Mouse (Mus musculus) heart, embryonic 12.5 days (tissue): Measurements from ENCODE around the gene Lmo4. TPM values are rescaled to one million over a fixed set of nuclear protein-coding genes. Genes with fewer than 3 reads are reported as not detected.

Experiments used
- ATAC-seq: fragments of 200-750 bp; cut with Nextera tagmentation; 2 replicates; pipeline ENCODE4 v1.8.0; 2017; ENCODE audit warnings: moderate TSS enrichment, moderate library complexity; ENCODE audit not compliant: insufficient number of reproducible peaks, low FRiP score
- H3K27ac ChIP-seq: fragments of 300-500 bp; sonication (generic); 2 replicates; pipeline ENCODE4 v1.5.1; 2016; ENCODE audit warnings: mild to moderate bottlenecking, moderate library complexity; ENCODE audit not compliant: poor library complexity, severe bottlenecking
- H3K27me3 ChIP-seq: fragments of 300-500 bp; sonication (generic); replicated peaks from 2 replicates; pipeline ENCODE4 v1.6.1; 2016; ENCODE audit warnings: mild to moderate bottlenecking, moderate library complexity
- H3K36me3 ChIP-seq: fragments of 300-500 bp; sonication (generic); 2 replicates; pipeline ENCODE4 v1.6.1; 2016; ENCODE audit warnings: mild to moderate bottlenecking, moderate library complexity
- H3K4me1 ChIP-seq: fragments of 300-500 bp; sonication (generic); replicated peaks from 2 replicates; pipeline ENCODE4 v1.6.1; 2016; ENCODE audit warnings: mild to moderate bottlenecking
- H3K4me2 ChIP-seq: fragments of 300-500 bp; sonication (generic); 2 replicates; pipeline ENCODE4 v1.6.1; 2016; ENCODE audit warnings: mild to moderate bottlenecking, moderate library complexity
- H3K4me3 ChIP-seq: fragments of 300-500 bp; sonication (generic); 2 replicates; pipeline ENCODE4 v1.5.1; 2016; ENCODE audit warnings: mild to moderate bottlenecking
- H3K9ac ChIP-seq: fragments of 300-500 bp; sonication (generic); 2 replicates; pipeline ENCODE4 v1.6.1; 2016; ENCODE audit warnings: mild to moderate bottlenecking, moderate library complexity
- H3K9me3 ChIP-seq: fragments of 300-500 bp; sonication (generic); replicated peaks from 2 replicates; pipeline ENCODE4 v1.6.1; 2016; ENCODE audit warnings: mild to moderate bottlenecking, moderate library complexity
- WGBS: fragments of 180-500 bp; shearing (Covaris S2); methylation state at CpG from one replicate; pipeline ENCODE4 v1.1.7; 2016; 5-methylcytosine and 5-hydroxymethylcytosine counted together
- polyA plus RNA-seq: library from polyadenylated mRNA; unstranded; fragments of >200 nt; fragmentation: Nextera tagmentation; extraction: Ambion mirVana; gene quantifications from 2 replicates; pipeline ENCODE4 v1.2.1, GENCODE M21; 2016

Lmo4 gene
- polyA plus RNA-seq, 1 experiment from 2014 or later = 44.9 TPM

DNA sequence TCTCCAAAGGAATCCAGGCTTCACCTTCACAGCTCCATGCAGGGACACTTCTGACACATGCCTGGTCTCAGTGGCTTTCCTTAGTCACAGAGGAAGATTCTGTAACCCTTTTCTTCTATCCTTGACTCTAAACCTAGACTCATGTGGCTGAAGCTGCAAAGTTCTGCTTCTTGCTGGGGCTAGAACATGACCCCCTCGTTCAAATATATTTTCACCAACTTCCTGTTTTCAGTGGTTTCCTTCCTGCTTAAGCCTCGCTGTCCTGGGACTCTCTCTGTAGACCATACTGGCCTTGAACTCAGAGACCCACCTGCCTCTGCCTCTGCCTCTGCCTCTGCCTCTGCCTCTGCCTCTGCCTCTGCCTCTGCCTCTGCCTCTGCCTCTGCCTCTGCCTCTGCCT lies 34.5 kb downstream of the Lmo4 start:
- no peak overlapping the region for H3K27ac ChIP-seq
- no peaks in the 10 kb centered on the region for H3K4me1 ChIP-seq
- no peaks in the 10 kb centered on the region for H3K27me3 ChIP-seq
- no peak overlapping the region for H3K4me2 ChIP-seq
- H3K36me3 ChIP-seq = no peaks in the 10 kb centered on the region
- H3K9ac ChIP-seq = no peak overlapping the region
- 78% methylated on average over 2 of the region's 2 CpGs for WGBS
- peaks cover 3% of the 10 kb centered on the region; the same call in 1 of the 2 replicates for H3K9me3 ChIP-seq
- no peak for ATAC-seq
- no peak overlapping the region for H3K4me3 ChIP-seq

DNA sequence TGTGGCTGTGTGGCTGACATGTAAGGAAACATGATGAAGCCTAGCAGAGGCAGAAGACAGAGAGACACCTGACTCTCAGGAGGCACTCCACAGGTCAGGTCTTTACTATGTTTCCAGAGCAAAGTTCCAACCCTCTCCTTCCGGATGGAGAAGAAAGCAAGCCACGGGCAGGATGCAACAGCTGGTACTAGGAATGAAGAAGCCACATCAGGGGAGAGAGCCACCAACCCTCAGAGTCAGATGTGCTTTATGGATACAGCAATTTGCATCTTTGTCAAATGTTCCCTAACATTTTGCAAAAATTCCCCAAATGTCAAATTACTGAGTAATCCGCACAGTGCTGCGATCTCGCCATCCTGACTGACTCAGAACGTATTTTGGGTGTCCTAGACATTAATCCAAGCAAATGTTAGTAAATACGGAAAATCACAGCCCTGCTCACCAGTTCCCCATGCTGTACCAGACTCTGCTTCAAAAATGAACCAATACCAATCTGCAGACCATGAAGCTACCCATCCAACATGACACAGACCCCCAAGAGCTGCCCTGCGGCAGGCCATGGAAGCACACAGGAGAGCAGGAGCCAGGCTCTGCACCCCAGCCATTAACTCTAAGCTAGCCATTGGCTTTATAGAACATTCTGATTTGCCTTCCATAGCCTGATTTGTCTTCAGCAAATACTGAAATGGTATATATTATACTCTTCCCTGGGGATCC lies 38.4 kb downstream of the Lmo4 start:
- Histone ChIP-seq H3K36me3 (no peaks in the 10 kb centered on the region), H3K4me3 (no peak overlapping the region), H3K27me3 (no peaks in the 10 kb centered on the region), H3K4me1 (peaks cover 12% of the 10 kb centered on the region), H3K27ac (no peak overlapping the region), H3K9ac (no peak overlapping the region), H3K4me2 (no peak overlapping the region), H3K9me3 (peaks cover 3% of the 10 kb centered on the region; the same call in 1 of the 2 replicates)
- WGBS = 82% methylated on average over 8 of the region's 8 CpGs
- no peak for ATAC-seq

DNA sequence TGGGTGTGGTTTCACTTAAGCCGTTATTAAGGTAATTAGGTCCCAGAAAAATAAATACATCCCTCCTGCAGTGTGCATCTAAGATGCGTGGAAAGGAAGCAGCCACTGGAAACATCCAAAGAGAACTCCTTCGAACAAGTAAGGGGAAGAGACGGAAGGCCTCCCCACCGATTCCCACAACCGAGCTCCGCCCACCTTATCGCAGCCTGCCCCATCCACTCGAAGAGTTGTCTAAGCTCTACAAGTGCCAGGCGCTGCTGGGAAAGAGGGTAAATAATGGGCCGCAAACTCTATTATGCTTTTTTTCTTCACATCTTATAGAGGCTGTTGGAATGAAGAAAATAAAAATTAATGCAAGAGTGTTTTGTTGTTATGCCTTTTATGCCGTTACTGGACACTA lies 39.6 kb downstream of the Lmo4 start:
- ATAC-seq = no peak
- H3K4me3 ChIP-seq = no peak overlapping the region

DNA sequence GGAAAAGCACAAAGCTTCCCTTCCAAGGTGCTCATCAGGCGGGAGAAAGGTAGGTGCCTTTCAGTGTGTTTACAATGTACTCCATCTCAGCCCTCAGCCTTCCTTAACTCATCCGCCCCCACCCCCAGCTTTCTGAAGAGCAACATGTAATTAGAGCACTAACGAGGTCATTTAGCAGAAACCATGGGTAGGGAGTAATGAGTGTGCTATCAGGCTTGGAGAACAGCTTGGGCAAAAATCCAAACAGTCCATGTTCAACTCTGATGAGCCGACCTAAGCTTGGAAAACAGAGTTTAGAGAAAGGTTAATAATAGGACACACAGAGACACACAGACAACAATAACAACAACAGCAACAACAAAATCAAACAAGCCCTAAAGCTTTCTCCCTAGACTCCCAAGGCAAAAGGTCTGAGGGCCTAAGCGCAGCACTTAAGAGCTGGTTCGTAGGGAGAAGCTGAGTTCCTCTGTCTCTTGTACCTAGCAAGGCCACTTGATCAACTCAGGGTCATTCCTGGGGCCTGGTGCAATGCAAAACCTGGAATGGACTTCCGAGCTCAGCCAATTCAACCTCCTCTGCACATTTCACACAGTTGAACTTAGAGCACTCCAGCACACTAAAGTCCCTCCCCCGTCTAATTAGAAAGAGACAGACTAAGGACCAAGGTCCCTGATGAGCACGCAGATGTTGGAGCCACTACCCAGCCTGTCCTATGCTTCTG lies 40.2 kb downstream of the Lmo4 start:
- H3K4me1 ChIP-seq = peaks cover 17% of the 10 kb centered on the region
- H3K27me3 ChIP-seq = no peaks in the 10 kb centered on the region
- 54% methylated on average over 9 of the region's 9 CpGs for WGBS
- H3K9me3 ChIP-seq = no peaks in the 10 kb centered on the region
- H3K9ac ChIP-seq = no peak overlapping the region
- no peak overlapping the region for H3K27ac ChIP-seq
- H3K36me3 ChIP-seq = no peaks in the 10 kb centered on the region
- H3K4me3 ChIP-seq = no peak overlapping the region
- 0 out of 2 replicates have a peak, but pooled peaks have one; percentile 22 for ATAC-seq
- no peak overlapping the region for H3K4me2 ChIP-seq

More for the DNA sequence above, 39.6 kb downstream of the Lmo4 start:
- Histone ChIP-seq H3K27ac (no peak overlapping the region), H3K9me3 (no peaks in the 10 kb centered on the region), H3K9ac (no peak overlapping the region), H3K27me3 (no peaks in the 10 kb centered on the region), H3K4me2 (no peak overlapping the region), H3K36me3 (no peaks in the 10 kb centered on the region), H3K4me1 (peaks cover 17% of the 10 kb centered on the region)
- 75% methylated on average over 12 of the region's 12 CpGs for WGBS

DNA sequence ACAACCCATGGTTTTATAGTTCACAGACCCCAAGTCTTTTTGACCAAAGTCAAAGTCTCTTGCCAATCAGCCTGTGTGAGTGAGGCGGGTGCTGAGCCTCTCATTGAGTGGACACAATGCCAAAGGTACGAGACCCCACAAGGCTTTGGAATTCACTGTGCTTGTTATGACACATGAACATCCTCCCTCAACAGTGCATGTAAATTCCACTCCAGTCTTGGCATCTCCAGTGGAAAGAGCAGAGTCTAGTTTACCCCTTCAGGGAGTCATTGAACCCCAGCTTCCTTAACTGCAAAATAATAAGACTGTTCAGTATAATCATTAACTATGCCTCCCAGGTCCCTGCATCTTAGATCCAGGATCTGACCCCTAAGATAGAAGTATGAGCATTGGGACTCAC lies 41.3 kb downstream of the Lmo4 start:
- Histone ChIP-seq H3K4me1 (peaks cover 17% of the 10 kb centered on the region), H3K36me3 (no peaks in the 10 kb centered on the region), H3K4me3 (no peak overlapping the region), H3K27ac (no peak overlapping the region), H3K9ac (no peak overlapping the region), H3K27me3 (no peaks in the 10 kb centered on the region), H3K4me2 (no peak overlapping the region), H3K9me3 (no peaks in the 10 kb centered on the region)
- ATAC-seq = no peak
- 87% methylated on average over 2 of the region's 2 CpGs for WGBS

DNA sequence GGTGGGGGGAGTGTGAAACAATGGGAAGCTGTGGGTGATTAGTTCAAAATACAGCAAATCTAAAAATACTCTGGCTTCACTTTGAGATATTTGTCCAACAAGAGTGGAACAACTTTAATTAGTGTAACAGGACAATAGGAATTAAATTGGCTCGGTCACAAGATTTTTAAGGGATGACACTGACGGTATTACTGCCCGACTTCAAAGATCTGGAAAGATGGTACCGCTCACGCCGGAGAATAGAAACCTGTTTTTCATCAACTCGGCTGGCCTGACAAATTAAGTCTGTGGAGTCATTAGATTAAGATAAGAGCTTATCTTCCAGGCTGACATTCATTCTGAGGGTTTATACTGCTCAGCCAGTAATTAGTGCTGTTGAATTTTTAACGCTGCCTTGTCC lies 42.9 kb downstream of the Lmo4 start:
- peaks cover 17% of the 10 kb centered on the region for H3K4me1 ChIP-seq
- peak overlapping the region; percentile 33; the same call in 1 of the 2 replicates for H3K4me2 ChIP-seq
- ATAC-seq = no peak
- H3K4me3 ChIP-seq = no peak overlapping the region
- H3K27ac ChIP-seq = no peak overlapping the region
- H3K9me3 ChIP-seq = no peaks in the 10 kb centered on the region
- H3K27me3 ChIP-seq = no peaks in the 10 kb centered on the region
- WGBS = 11% methylated on average over 8 of the region's 8 CpGs
- no peak overlapping the region for H3K9ac ChIP-seq
- H3K36me3 ChIP-seq = no peaks in the 10 kb centered on the region

DNA sequence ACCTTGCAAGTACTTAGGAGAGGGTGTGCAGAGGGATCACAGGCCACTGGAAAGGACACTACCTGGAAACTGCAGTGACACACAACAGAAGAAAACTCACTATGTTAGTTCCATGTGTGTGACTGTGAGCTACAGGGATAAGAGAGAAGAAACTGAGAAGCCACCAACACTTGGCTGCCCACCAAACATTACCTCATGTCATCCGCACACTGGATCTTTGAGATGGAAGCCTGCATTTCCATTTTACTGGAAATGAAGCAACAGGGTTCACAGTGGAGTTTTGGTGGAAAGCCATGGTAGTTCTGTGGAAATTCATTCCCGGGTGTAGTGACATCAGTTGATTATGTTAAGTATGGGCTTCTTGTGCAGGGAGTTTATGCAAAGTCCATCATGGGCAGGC lies 43.8 kb downstream of the Lmo4 start:
- 69% methylated on average over 2 of the region's 2 CpGs for WGBS
- Histone ChIP-seq H3K27me3 (no peaks in the 10 kb centered on the region), H3K9ac (no peak overlapping the region), H3K9me3 (no peaks in the 10 kb centered on the region), H3K4me2 (no peak overlapping the region), H3K36me3 (no peaks in the 10 kb centered on the region), H3K4me1 (peaks cover 17% of the 10 kb centered on the region), H3K27ac (peak overlapping the region; percentile 42; the same call in 1 of the 2 replicates), H3K4me3 (no peak overlapping the region)
- no peak for ATAC-seq

DNA sequence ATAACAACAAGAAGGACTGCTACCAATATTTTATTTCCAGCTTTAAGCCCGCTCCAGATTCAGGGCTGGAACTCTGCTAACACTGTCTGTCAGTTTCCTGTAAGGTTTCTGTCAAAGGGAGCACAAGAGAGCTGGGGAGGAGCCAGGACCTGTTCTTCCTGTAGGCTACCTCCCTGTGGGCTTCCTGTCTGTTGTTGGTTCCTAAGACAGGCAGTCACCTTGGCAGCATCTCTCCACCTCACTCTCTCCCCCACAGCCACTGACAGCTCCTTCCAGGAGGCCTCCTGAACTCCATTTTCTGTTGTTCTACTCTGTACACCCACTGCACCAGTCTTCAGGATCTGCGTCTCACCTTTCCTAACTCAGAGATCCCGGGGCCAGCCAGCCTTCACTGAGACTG lies 49.3 kb downstream of the Lmo4 start:
- peaks cover 18% of the 10 kb centered on the region for H3K4me1 ChIP-seq
- no peak overlapping the region for H3K9ac ChIP-seq
- H3K9me3 ChIP-seq = no peaks in the 10 kb centered on the region
- H3K4me3 ChIP-seq = no peak overlapping the region
- WGBS = 81% methylated on average over 3 of the region's 3 CpGs
- no peak for ATAC-seq
- H3K36me3 ChIP-seq = no peaks in the 10 kb centered on the region
- H3K4me2 ChIP-seq = no peak overlapping the region
- no peak overlapping the region for H3K27ac ChIP-seq
- H3K27me3 ChIP-seq = no peaks in the 10 kb centered on the region

DNA sequence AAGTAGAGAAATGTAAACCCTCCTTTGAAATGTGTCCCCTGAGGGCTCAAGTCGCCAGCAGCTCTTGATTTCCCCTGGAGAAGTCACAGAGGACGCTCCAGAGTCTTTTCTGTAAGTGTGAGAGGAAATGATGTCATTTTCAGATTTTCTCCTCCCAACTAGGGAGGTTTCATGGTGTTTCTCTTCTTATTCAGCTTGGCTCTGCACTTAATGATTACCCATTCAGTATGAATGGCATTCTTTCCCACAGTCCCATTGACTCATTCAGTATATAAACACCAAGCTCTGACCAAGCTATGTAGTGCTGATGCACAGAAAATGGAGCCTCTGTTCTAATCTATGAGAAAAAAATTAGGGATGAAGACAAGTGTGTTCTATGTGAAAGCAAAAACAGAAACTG lies 51.6 kb downstream of the Lmo4 start:
- no peaks in the 10 kb centered on the region for H3K36me3 ChIP-seq
- H3K9me3 ChIP-seq = no peaks in the 10 kb centered on the region
- no peaks in the 10 kb centered on the region for H3K27me3 ChIP-seq
- ATAC-seq = no peak
- H3K9ac ChIP-seq = no peak overlapping the region
- 29% methylated on average over 2 of the region's 2 CpGs for WGBS
- no peak overlapping the region for H3K4me3 ChIP-seq
- H3K4me1 ChIP-seq = peaks cover 18% of the 10 kb centered on the region
- no peak overlapping the region for H3K27ac ChIP-seq
- no peak overlapping the region for H3K4me2 ChIP-seq

DNA sequence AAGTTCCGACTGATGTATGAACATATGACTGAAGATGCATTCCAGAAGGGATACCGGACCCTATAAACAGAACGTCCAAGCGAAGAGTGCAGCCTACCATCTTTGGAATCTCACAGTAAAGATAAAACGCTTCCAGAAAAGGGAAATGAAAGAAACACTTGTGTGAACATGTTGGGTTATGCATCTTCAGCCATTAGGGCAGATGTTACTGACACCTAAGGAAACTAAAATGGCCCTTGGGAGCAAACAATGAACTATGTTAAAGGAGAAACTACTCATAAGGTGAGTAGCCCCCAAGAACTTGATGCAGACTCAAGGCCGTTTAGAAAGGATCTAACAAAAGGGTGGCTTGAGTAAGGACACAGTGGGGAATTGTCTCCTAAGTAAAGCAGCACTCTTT lies 54.0 kb downstream of the Lmo4 start:
- ATAC-seq = no peak
- Histone ChIP-seq H3K4me1 (peaks cover 18% of the 10 kb centered on the region), H3K4me3 (no peak overlapping the region), H3K9ac (no peak overlapping the region), H3K9me3 (no peaks in the 10 kb centered on the region), H3K27me3 (no peaks in the 10 kb centered on the region), H3K4me2 (no peak overlapping the region), H3K36me3 (no peaks in the 10 kb centered on the region), H3K27ac (no peak overlapping the region)
- WGBS = 68% methylated on average over 6 of the region's 6 CpGs

DNA sequence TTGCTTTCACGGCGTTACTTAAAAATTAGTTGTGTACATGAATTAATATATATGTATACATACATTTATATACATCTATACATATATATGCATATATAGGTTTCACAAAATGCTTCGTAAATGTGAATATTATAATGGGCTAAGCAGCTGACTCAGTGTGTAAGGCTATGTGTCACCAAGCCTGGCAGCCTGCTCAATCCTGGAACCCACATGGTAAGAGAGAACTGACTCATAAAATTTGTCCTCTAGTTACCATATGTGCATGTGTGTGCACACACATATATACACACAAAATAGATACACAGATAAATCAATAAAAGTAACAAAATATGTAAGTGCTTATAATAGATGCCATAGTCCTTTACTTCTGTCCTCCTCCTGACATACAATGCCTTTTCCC lies 56.8 kb downstream of the Lmo4 start:
- no peak overlapping the region for H3K27ac ChIP-seq
- no peak for ATAC-seq
- 83% methylated on average over 3 of the region's 3 CpGs for WGBS
- no peak overlapping the region for H3K4me2 ChIP-seq
- no peak overlapping the region for H3K9ac ChIP-seq
- H3K4me1 ChIP-seq = 0 out of 2 replicates have a peak, but pooled peaks cover 2% of the 10 kb centered on the region
- no peaks in the 10 kb centered on the region for H3K27me3 ChIP-seq
- H3K4me3 ChIP-seq = no peak overlapping the region
- no peaks in the 10 kb centered on the region for H3K36me3 ChIP-seq
- no peaks in the 10 kb centered on the region for H3K9me3 ChIP-seq
